Mouse (Mus musculus) midbrain, embryonic 14.5 days (tissue): ENCODE data around the gene 5031439G07Rik. TPM values are rescaled to one million over a fixed set of nuclear protein-coding genes. Genes with fewer than 3 reads are reported as not detected.

Experiments
- ATAC-seq: fragments of 200-750 bp; cut with Nextera tagmentation; 2 replicates; pipeline ENCODE4 v1.8.0; 2017; ENCODE audit warnings: moderate number of reproducible peaks, moderate library complexity; ENCODE audit not compliant: low FRiP score, low TSS enrichment
- DNase-seq: peaks from one replicate; pipeline ENCODE4 v3.0.0-alpha.2; 2015
- H3K27ac ChIP-seq: fragments of 300-500 bp; sonication (generic); replicated peaks from 2 replicates; pipeline ENCODE4 v1.5.1; 2014; ENCODE audit warnings: mild to moderate bottlenecking, low read depth, low read length, moderate library complexity
- H3K27me3 ChIP-seq: fragments of 300-500 bp; sonication (generic); 2 replicates; pipeline ENCODE4 v1.6.1; 2014; ENCODE audit warnings: low read length, control low read depth, mixed read lengths; ENCODE audit not compliant: control insufficient read depth, insufficient read depth
- H3K36me3 ChIP-seq: fragments of 300-500 bp; sonication (generic); 2 replicates; pipeline ENCODE4 v1.6.1; 2014; ENCODE audit warnings: low read length, control low read depth; ENCODE audit not compliant: control insufficient read depth, insufficient read depth
- H3K4me1 ChIP-seq: fragments of 300-500 bp; sonication (generic); 2 replicates; pipeline ENCODE4 v1.6.1; 2014; ENCODE audit warnings: mild to moderate bottlenecking, antibody characterized with exemption, low read length, control low read depth; ENCODE audit not compliant: control insufficient read depth, insufficient read depth
- H3K4me2 ChIP-seq: fragments of 300-500 bp; sonication (generic); 2 replicates; pipeline ENCODE4 v1.6.1; 2014; ENCODE audit warnings: mild to moderate bottlenecking, low read length, moderate library complexity
- H3K4me3 ChIP-seq: fragments of 300-500 bp; sonication (generic); replicated peaks from 2 replicates; pipeline ENCODE4 v1.5.1; 2014; ENCODE audit warnings: low read depth, low read length
- H3K9ac ChIP-seq: fragments of 300-500 bp; sonication (generic); replicated peaks from 2 replicates; pipeline ENCODE4 v1.6.1; 2014; ENCODE audit warnings: mild to moderate bottlenecking, low read length, moderate library complexity
- H3K9me3 ChIP-seq: fragments of 300-500 bp; sonication (generic); 2 replicates; pipeline ENCODE4 v1.6.1; 2016; ENCODE audit warnings: low read length, control low read depth, mixed read lengths; ENCODE audit not compliant: control insufficient read depth
- WGBS: fragments of 180-500 bp; shearing (Covaris S2); extraction: QIAGEN DNeasy Blood & Tissue Kit; methylation state at CpG from one replicate; pipeline ENCODE4 v1.1.7; 2014; 5-methylcytosine and 5-hydroxymethylcytosine counted together
- polyA plus RNA-seq: library from polyadenylated mRNA; unstranded; fragments of >200 nt; fragmentation: Nextera tagmentation; extraction: Ambion mirVana; gene quantifications from 2 replicates; pipeline ENCODE4 v1.2.1, GENCODE M21; 2014

Gene 5031439G07Rik
- polyA plus RNA-seq, 1 experiment from 2014 or later: 22.0 TPM

DNA sequence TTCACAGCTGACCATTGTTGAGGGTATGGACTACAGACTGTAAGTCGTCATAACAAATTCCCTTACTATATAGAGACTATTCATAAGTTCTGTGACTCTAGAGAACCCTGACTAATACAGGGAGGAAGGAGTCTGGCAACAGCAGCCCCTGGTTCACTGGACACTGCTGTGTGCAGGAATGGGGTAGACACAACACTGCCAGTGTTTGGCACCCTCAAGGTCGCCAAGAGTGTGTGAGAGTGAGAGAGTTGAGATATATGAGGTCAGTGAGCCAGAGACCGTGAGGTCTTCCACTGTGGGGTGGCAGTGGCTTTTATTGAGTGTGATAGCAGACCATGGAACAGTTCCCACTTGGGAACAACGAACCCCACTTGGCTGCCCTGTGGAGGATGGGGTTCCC is 37.8 kb upstream of the 5031439G07Rik start:
- ATAC-seq (no peak), DNase-seq (no peak)
- 88% methylated on average over 4 of the region's 4 CpGs for WGBS
- no peaks in the 10 kb centered on the region for H3K27me3 ChIP-seq
- H3K9ac ChIP-seq: no peak overlapping the region
- H3K9me3 ChIP-seq: no peaks in the 10 kb centered on the region
- H3K4me2 ChIP-seq: no peak overlapping the region
- H3K27ac ChIP-seq: no peak overlapping the region
- H3K4me3 ChIP-seq: no peak overlapping the region
- H3K36me3 ChIP-seq: no peaks in the 10 kb centered on the region
- H3K4me1 ChIP-seq: no peaks in the 10 kb centered on the region

DNA sequence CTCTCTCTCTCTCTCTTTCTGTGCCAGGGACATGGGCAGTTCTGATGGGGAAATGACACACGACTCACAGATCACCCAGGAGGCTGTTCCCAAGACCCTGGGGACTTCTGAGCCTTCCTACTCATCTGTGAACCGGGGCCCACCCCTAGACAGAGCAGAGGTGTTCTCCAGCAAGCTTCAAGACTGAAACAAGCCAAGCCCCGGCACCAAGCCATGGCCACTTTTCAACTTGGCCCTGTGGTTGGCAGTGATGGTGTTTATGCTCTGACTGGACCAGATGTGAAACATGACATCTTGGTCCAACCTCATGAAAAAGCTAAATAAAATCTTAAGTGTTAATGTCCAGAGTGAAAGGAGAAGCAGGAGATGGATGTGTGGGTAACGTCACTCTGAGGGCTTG is 33.9 kb upstream of the 5031439G07Rik start:
- Histone ChIP-seq H3K4me3 (no peak overlapping the region), H3K9me3 (no peaks in the 10 kb centered on the region)

DNA sequence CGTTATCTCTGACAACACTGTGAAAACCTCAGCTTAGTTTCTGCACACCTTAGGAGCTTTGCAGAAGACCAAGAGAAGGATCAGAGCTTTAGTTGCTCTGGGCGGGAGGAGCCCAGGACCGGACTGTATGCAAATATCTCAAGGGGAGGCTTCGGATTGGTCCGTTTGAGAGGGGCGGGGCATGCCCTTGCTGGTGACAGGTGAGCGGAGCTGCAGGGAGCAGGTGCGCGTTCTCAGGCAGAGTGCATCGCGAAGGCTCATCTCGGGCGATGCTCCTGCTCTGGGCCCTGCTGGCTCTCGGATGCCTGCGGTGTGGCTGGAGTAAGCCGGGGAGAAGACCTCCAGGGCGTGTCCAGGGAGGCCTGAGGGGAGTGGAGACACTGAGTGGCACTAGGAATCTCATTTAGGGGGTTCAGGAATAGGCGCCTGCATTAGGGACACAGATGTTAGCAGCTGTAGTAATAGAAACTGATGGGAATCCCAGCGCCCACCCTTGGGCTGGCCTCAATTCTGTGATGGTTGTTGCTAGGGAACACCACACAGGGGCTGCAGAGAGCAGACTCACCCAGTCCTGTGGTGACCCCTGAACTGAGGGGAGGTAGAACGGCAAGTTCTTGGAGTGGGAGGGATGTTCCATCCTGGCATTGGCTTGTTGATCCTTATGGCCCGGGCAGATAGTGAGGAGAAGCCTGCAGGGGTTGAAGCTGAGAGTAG is 28.8 kb upstream of the 5031439G07Rik start, which contains the start of gene Upk3a:
TSS of gene Upk3a (plus strand) at position 191 of the 714 bp plus-strand sequence.
- ATAC-seq (no peak), DNase-seq (peak; percentile 39)
- Histone ChIP-seq H3K9ac (no peak within 1 kb of the TSS), H3K27ac (no peak within 1 kb of the TSS), H3K36me3 (no peaks in the 10 kb centered on the region), H3K4me1 (0 out of 2 replicates have a peak, but pooled peaks cover 8% of the 10 kb centered on the region), H3K27me3 (no peaks in the 10 kb centered on the region), H3K9me3 (no peaks in the 10 kb centered on the region), H3K4me2 (peak within 1 kb of the TSS; percentile 42), H3K4me3 (no peak within 1 kb of the TSS)
- WGBS: 6% methylated on average over 21 of the region's 21 CpGs

More for the DNA sequence above, 33.9 kb upstream of the 5031439G07Rik start:
- no peaks in the 10 kb centered on the region for H3K27me3 ChIP-seq
- 0 out of 2 replicates have a peak, but pooled peaks cover 2% of the 10 kb centered on the region for H3K4me1 ChIP-seq
- no peak for ATAC-seq
- no peak overlapping the region for H3K4me2 ChIP-seq
- H3K9ac ChIP-seq: no peak overlapping the region
- H3K36me3 ChIP-seq: no peaks in the 10 kb centered on the region
- H3K27ac ChIP-seq: no peak overlapping the region
- DNase-seq: no peak
- 74% methylated on average over 4 of the region's 4 CpGs for WGBS

GRCm38 (mm10) chr15:85015771-85016170 is 27.4 kb upstream of the 5031439G07Rik start:
- 85% methylated on average over 11 of the region's 11 CpGs for WGBS

DNA sequence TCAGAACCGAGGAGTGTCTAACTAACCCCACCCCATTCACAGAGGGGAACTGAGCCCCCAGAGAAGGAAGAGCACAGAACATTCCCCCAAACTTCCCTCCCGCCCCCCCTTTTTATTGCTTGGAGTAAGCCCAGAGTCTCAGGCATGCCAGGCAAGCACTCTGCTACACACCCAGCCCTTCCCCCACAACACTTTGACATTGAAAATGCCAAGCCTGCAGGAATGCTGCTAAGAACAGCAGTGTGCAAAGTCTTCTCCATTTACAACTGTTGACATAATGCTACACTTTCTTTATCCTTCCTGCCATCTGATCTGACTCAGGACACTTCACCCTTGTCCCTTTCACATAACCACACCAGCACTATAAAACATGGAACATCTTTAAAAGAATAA is 24.3 kb upstream of the 5031439G07Rik start:
- peak; percentile 25 for DNase-seq
- Histone ChIP-seq H3K9me3 (no peaks in the 10 kb centered on the region), H3K4me1 (0 out of 2 replicates have a peak, but pooled peaks cover 8% of the 10 kb centered on the region), H3K4me3 (no peak overlapping the region), H3K9ac (no peak overlapping the region), H3K4me2 (no peak overlapping the region), H3K27me3 (no peaks in the 10 kb centered on the region), H3K27ac (no peak overlapping the region), H3K36me3 (no peaks in the 10 kb centered on the region)
- ATAC-seq: no peak
- 39% methylated on average over 2 of the region's 2 CpGs for WGBS

More at GRCm38 (mm10) chr15:85015771-85016170, 27.4 kb upstream of the 5031439G07Rik start:
- H3K4me1 ChIP-seq: 0 out of 2 replicates have a peak, but pooled peaks cover 8% of the 10 kb centered on the region
- H3K27me3 ChIP-seq: no peaks in the 10 kb centered on the region
- H3K9ac ChIP-seq: no peak overlapping the region
- no peak overlapping the region for H3K4me3 ChIP-seq
- no peaks in the 10 kb centered on the region for H3K36me3 ChIP-seq
- no peak overlapping the region for H3K4me2 ChIP-seq
- H3K9me3 ChIP-seq: no peaks in the 10 kb centered on the region
- ATAC-seq: no peak
- no peak overlapping the region for H3K27ac ChIP-seq
- no peak for DNase-seq

DNA sequence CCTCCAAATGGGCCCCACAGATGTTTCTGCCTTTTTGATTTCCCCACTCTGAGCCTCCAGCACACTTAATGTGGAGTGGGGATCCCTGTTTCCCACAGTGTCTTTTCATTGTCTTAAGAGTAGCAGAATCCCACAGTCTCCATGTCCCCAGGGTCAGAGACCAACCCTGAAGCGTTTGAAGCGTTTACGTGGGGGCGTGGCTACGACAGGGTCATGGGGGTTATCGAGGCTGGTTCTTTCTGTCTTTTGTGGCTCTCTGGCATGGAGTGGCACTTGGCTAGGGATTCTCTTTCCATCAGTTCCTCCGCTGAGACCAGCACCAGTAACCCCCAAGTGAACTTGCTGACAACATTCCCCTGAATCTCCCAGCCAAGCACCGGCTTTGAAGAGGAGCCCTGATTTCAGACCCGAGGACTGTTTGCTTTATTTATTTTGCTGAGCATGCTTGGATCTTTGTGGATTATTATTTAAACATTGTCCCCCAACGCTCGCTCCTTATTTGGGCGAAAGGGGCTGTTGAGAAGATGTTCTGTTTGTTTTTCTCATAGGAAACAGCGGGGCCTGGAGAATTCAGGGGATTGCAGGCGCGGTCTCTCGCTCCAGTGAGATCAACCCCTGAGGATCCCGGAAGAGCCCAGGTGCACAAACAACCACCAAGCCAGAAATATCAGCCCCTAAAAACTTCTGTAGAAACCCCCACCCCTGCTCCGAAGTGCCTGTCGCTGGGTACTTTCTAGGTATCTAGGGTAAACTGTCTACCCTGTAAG is 23.7 kb upstream of the 5031439G07Rik start:
- Histone ChIP-seq H3K9me3 (no peaks in the 10 kb centered on the region), H3K9ac (no peak overlapping the region), H3K27me3 (no peaks in the 10 kb centered on the region), H3K27ac (no peak overlapping the region), H3K36me3 (no peaks in the 10 kb centered on the region), H3K4me3 (no peak overlapping the region), H3K4me1 (0 out of 2 replicates have a peak, but pooled peaks cover 4% of the 10 kb centered on the region), H3K4me2 (no peak overlapping the region)
- WGBS: 39% methylated on average over 19 of the region's 19 CpGs
- DNase-seq: no peak
- ATAC-seq: no peak

DNA sequence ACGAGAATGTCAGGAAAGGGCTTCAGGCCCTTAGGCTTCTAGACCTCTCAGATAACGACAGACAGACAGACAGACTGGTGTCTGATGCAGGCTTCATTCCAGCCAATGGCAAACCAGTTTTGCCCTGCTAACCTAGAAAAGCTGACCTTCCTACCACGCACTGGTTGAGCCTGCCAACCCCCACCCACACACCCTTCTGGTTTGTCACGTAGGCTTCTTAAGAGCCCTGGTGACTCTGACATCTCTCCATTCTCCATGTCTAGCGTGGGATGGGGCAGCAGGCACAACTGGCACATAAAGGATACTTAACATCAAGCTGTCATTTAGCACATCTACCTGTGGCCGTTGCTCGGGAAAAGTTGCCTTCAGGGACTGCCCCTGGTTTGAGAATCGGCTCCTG is 21.3 kb upstream of the 5031439G07Rik start:
- no peaks in the 10 kb centered on the region for H3K9me3 ChIP-seq
- H3K36me3 ChIP-seq: no peaks in the 10 kb centered on the region
- DNase-seq: no peak
- no peaks in the 10 kb centered on the region for H3K4me1 ChIP-seq
- no peak for ATAC-seq
- no peak overlapping the region for H3K4me2 ChIP-seq
- no peaks in the 10 kb centered on the region for H3K27me3 ChIP-seq
- H3K9ac ChIP-seq: no peak overlapping the region
- no peak overlapping the region for H3K27ac ChIP-seq
- H3K4me3 ChIP-seq: no peak overlapping the region
- 86% methylated on average over 8 of the region's 8 CpGs for WGBS

GRCm38 (mm10) chr15:85000984-85001982 is 12.9 kb upstream of the 5031439G07Rik start:
- DNase-seq (peak; percentile 89), ATAC-seq (no peak)
- no peak overlapping the region for H3K27ac ChIP-seq
- H3K9ac ChIP-seq: no peak overlapping the region
- no peaks in the 10 kb centered on the region for H3K36me3 ChIP-seq
- H3K4me1 ChIP-seq: no peaks in the 10 kb centered on the region
- H3K27me3 ChIP-seq: 0 out of 2 replicates have a peak, but pooled peaks cover 8% of the 10 kb centered on the region
- H3K9me3 ChIP-seq: no peaks in the 10 kb centered on the region
- 19% methylated on average over 29 of the region's 29 CpGs for WGBS
- H3K4me3 ChIP-seq: no peak overlapping the region
- no peak overlapping the region for H3K4me2 ChIP-seq
